Mouse (Mus musculus): Measurements from ENCODE around the gene Hipk1. TPM values are rescaled to one million over a fixed set of nuclear protein-coding genes. Genes with fewer than 3 reads are reported as not detected.
"Not testable (repeated sequence)": the region's sequence is repeated elsewhere in the genome, so short reads cannot be mapped to it uniquely, and the experiment has no call there.

Hipk1 gene
- total and polyA plus RNA-seq, 2 experiments: 29.2 to 35.2 TPM

GRCm38 (mm10) chr3:103835272-103835950 is 44.0 kb upstream of the Hipk1 start:
- no peaks in the 10 kb centered on the region for H3K79me2 ChIP-seq (ENCODE audit: control insufficient read depth, insufficient read depth, low read length)
- H3K4me1 ChIP-seq (ENCODE audit: control insufficient read depth, insufficient read depth, low read length): no peaks in the 10 kb centered on the region
- H3K36me3 ChIP-seq (ENCODE audit: control insufficient read depth, insufficient read depth, low read length): no peaks in the 10 kb centered on the region
- no peak overlapping the region for H3K4me3 ChIP-seq (ENCODE audit: insufficient read depth, low read depth, low read length)
- H3K27ac ChIP-seq (replicated peaks; ENCODE audit: insufficient read depth, low read depth, low read length): no peak overlapping the region
- 85% methylated on average over 6 of the region's 6 CpGs for WGBS
- no peak overlapping the region for H3K9ac ChIP-seq (ENCODE audit: low read depth, low read length)
- TF ChIP-seq CTCF (IDR thresholded peaks at IDR 0.05; ENCODE audit: low read depth, low read length) (no peak), POLR2A (IDR thresholded peaks at IDR 0.05; ENCODE audit: extremely low read depth, insufficient read depth, low read length) (no peak)
- no peaks in the 10 kb centered on the region for H3K27me3 ChIP-seq (ENCODE audit: control insufficient read depth, insufficient read depth, low read length)
- DNase-seq (ENCODE audit: extremely low read depth, low read depth, low spot score): no peak

GRCm38 (mm10) chr3:103834001-103834400 is 42.6 kb upstream of the Hipk1 start:
- H3K9ac ChIP-seq (ENCODE audit: low read depth, low read length): no peak overlapping the region
- no peak overlapping the region for H3K27ac ChIP-seq (replicated peaks; ENCODE audit: insufficient read depth, low read depth, low read length)
- WGBS: 84% methylated on average over 2 of the region's 2 CpGs
- H3K27me3 ChIP-seq (ENCODE audit: control insufficient read depth, insufficient read depth, low read length): no peaks in the 10 kb centered on the region
- no peak overlapping the region for H3K4me3 ChIP-seq (ENCODE audit: insufficient read depth, low read depth, low read length)
- DNase-seq (ENCODE audit: extremely low read depth, low read depth, low spot score): no peak
- no peaks in the 10 kb centered on the region for H3K4me1 ChIP-seq (ENCODE audit: control insufficient read depth, insufficient read depth, low read length)
- TF ChIP-seq CTCF (IDR thresholded peaks at IDR 0.05; ENCODE audit: low read depth, low read length) (no peak), POLR2A (IDR thresholded peaks at IDR 0.05; ENCODE audit: extremely low read depth, insufficient read depth, low read length) (no peak)
- H3K36me3 ChIP-seq (ENCODE audit: control insufficient read depth, insufficient read depth, low read length): no peaks in the 10 kb centered on the region
- H3K79me2 ChIP-seq (ENCODE audit: control insufficient read depth, insufficient read depth, low read length): no peaks in the 10 kb centered on the region

GRCm38 (mm10) chr3:103832426-103832825 is 41.1 kb upstream of the Hipk1 start, which contains the start of gene Bcl2l15:
TSS of gene Bcl2l15 (plus strand) at chr3:103832601.
- no peaks in the 10 kb centered on the region for H3K4me1 ChIP-seq (ENCODE audit: control insufficient read depth, insufficient read depth, low read length)
- H3K27me3 ChIP-seq (ENCODE audit: control insufficient read depth, insufficient read depth, low read length): no peaks in the 10 kb centered on the region
- H3K4me3 ChIP-seq (ENCODE audit: insufficient read depth, low read depth, low read length): no peak within 1 kb of the TSS
- no peak within 1 kb of the TSS for H3K9ac ChIP-seq (ENCODE audit: low read depth, low read length)
- TF ChIP-seq CTCF (IDR thresholded peaks at IDR 0.05; ENCODE audit: low read depth, low read length): no peak
- no peak for TF ChIP-seq POLR2A (IDR thresholded peaks at IDR 0.05; ENCODE audit: extremely low read depth, insufficient read depth, low read length)
- DNase-seq (ENCODE audit: extremely low read depth, low read depth, low spot score): no peak
- no peaks in the 10 kb centered on the region for H3K79me2 ChIP-seq (ENCODE audit: control insufficient read depth, insufficient read depth, low read length)
- no peak within 1 kb of the TSS for H3K27ac ChIP-seq (replicated peaks; ENCODE audit: insufficient read depth, low read depth, low read length)
- no peaks in the 10 kb centered on the region for H3K36me3 ChIP-seq (ENCODE audit: control insufficient read depth, insufficient read depth, low read length)

GRCm38 (mm10) chr3:103831146-103831545 is 39.8 kb upstream of the Hipk1 start:
- no peak for DNase-seq (ENCODE audit: extremely low read depth, low read depth, low spot score)
- whole genome bisulfite sequencing: 90% methylated on average over 7 of the region's 7 CpGs
- no peaks in the 10 kb centered on the region for H3K27me3 ChIP-seq (ENCODE audit: control insufficient read depth, insufficient read depth, low read length)
- H3K4me1 ChIP-seq (ENCODE audit: control insufficient read depth, insufficient read depth, low read length): no peaks in the 10 kb centered on the region
- H3K27ac ChIP-seq (replicated peaks; ENCODE audit: insufficient read depth, low read depth, low read length): no peak overlapping the region
- no peaks in the 10 kb centered on the region for H3K79me2 ChIP-seq (ENCODE audit: control insufficient read depth, insufficient read depth, low read length)
- H3K9ac ChIP-seq (ENCODE audit: low read depth, low read length): no peak overlapping the region
- TF ChIP-seq CTCF (IDR thresholded peaks at IDR 0.05; ENCODE audit: low read depth, low read length) (no peak), POLR2A (IDR thresholded peaks at IDR 0.05; ENCODE audit: extremely low read depth, insufficient read depth, low read length) (no peak)
- H3K4me3 ChIP-seq (ENCODE audit: insufficient read depth, low read depth, low read length): no peak overlapping the region
- no peaks in the 10 kb centered on the region for H3K36me3 ChIP-seq (ENCODE audit: control insufficient read depth, insufficient read depth, low read length)

- H3K9ac ChIP-seq (ENCODE audit: low read depth, low read length); H3K4me1 ChIP-seq (ENCODE audit: control insufficient read depth, insufficient read depth, low read length); H3K4me3 ChIP-seq (ENCODE audit: insufficient read depth, low read depth, low read length); H3K27ac ChIP-seq (replicated peaks; ENCODE audit: insufficient read depth, low read depth, low read length); H3K79me2 ChIP-seq (ENCODE audit: control insufficient read depth, insufficient read depth, low read length); H3K27me3 ChIP-seq (ENCODE audit: control insufficient read depth, insufficient read depth, low read length); H3K36me3 ChIP-seq (ENCODE audit: control insufficient read depth, insufficient read depth, low read length); DNase-seq (ENCODE audit: extremely low read depth, low read depth, low spot score): not testable (repeated sequence)
- 85% methylated on average over 1 of the region's 1 CpGs for WGBS
These were observed 39.3 kb upstream of the Hipk1 start for GRCm38 (mm10) chr3:103830681-103831080.

- DNase-seq (ENCODE audit: extremely low read depth, low read depth, low spot score): no peak
- Histone ChIP-seq H3K36me3 (ENCODE audit: control insufficient read depth, insufficient read depth, low read length) (no peaks in the 10 kb centered on the region), H3K79me2 (ENCODE audit: control insufficient read depth, insufficient read depth, low read length) (no peaks in the 10 kb centered on the region), H3K9ac (ENCODE audit: low read depth, low read length) (no peak overlapping the region), H3K4me3 (ENCODE audit: insufficient read depth, low read depth, low read length) (no peak overlapping the region), H3K27me3 (ENCODE audit: control insufficient read depth, insufficient read depth, low read length) (no peaks in the 10 kb centered on the region), H3K4me1 (ENCODE audit: control insufficient read depth, insufficient read depth, low read length) (no peaks in the 10 kb centered on the region), H3K27ac (replicated peaks; ENCODE audit: insufficient read depth, low read depth, low read length) (no peak overlapping the region)
- WGBS: 84% methylated on average over 3 of the region's 3 CpGs
- TF ChIP-seq POLR2A (IDR thresholded peaks at IDR 0.05; ENCODE audit: extremely low read depth, insufficient read depth, low read length) (no peak), CTCF (IDR thresholded peaks at IDR 0.05; ENCODE audit: low read depth, low read length) (no peak)
These were observed 37.7 kb upstream of the Hipk1 start for GRCm38 (mm10) chr3:103829036-103829435.

Data from liver, adult 2 months (tissue).